Mouse (Mus musculus): Measurements from ENCODE around the gene Acot7.

- TF ChIP-seq CTCF (IDR thresholded peaks at IDR 0.05; ENCODE audit: insufficient read depth, low read length) (no peak), POLR2A (IDR thresholded peaks at IDR 0.05; ENCODE audit: borderline replicate concordance, extremely low read depth, low read depth, low read length) (no peak)
Measured at GRCm38 (mm10) chr4:152146033-152146827, 31.7 kb upstream of the Acot7 start.

Measured in lung, adult 2 months (tissue).